Mouse (Mus musculus) G1E (cell line): Measurements from ENCODE around the gene Ahnak.

Experiments
- CTCF ChIP-seq: IDR thresholded peaks from 2 replicates; pipeline ENCODE4 v1.5.1; 2012; ENCODE audit warnings: low read depth, low read length, inconsistent platforms, mixed read lengths
- GATA1 ChIP-seq: IDR thresholded peaks from 2 replicates; pipeline ENCODE4 v1.6.1; 2012; ENCODE audit warnings: borderline replicate concordance, low read length, inconsistent platforms, mixed read lengths
- TAL1 ChIP-seq: conservative IDR thresholded peaks from 2 replicates; pipeline ENCODE4 v1.6.1; 2012; ENCODE audit warnings: low read depth, low read length, inconsistent platforms, mixed read lengths

- TF ChIP-seq CTCF (no peak), TAL1 (no peak), GATA1 (no peak)
Observed at GRCm38 (mm10) chr19:9090191-9090590, 101.1 kb downstream of the Ahnak start.
